Mouse (Mus musculus) testis, adult 2 months (tissue): ENCODE results near the gene Ezr.
A peak's percentile ranks its signal among the peaks of the same experiment; 100 is the strongest.

ENCODE experiments used
- CTCF ChIP-seq: fragments of 200-500 bp; IDR thresholded peaks from 2 replicates; pipeline ENCODE4 v1.5.1; 2012; ENCODE audit warnings: low read depth, mild to moderate bottlenecking, inconsistent platforms, low read length, moderate library complexity; ENCODE audit not compliant: control insufficient read depth, insufficient read depth, insufficient replicate concordance
- POLR2A ChIP-seq: fragments of 200-500 bp; IDR thresholded peaks from 2 replicates; pipeline ENCODE4 v1.6.1; 2012; ENCODE audit warnings: low read depth, mild to moderate bottlenecking, inconsistent platforms, low read length, moderate library complexity; ENCODE audit not compliant: control insufficient read depth

- TF ChIP-seq POLR2A (peak; percentile 67), CTCF (no peak)
Observed at GRCm38 (mm10) chr17:6782611-6783005, at the start of gene Ezr.
